Mouse (Mus musculus): ENCODE data around the gene Mamdc4. TPM values are rescaled to one million over a fixed set of nuclear protein-coding genes. Genes with fewer than 3 reads are reported as not detected.

Mamdc4 gene
- polyA plus RNA-seq, 1 experiment: 1.3 TPM

GRCm38 (mm10) chr2:25534178-25534865 is 40.3 kb downstream of the Mamdc4 start:
- no peak for TF ChIP-seq CTCF (IDR thresholded peaks at IDR 0.05; ENCODE audit: low read depth, low read length)
- TF ChIP-seq POLR2A (IDR thresholded peaks at IDR 0.05; ENCODE audit: borderline replicate concordance, low read depth, low read length): no peak
- peak overlapping the region; percentile 81 for H3K27ac ChIP-seq (ENCODE audit: insufficient read depth, low read depth, low read length)
- peaks cover 28% of the 10 kb centered on the region for H3K4me1 ChIP-seq (ENCODE audit: control insufficient read depth, insufficient read depth, low read length)
- no peak overlapping the region for H3K4me3 ChIP-seq (ENCODE audit: insufficient read depth, low read length)

- no peak for TF ChIP-seq POLR2A (IDR thresholded peaks at IDR 0.05; ENCODE audit: borderline replicate concordance, low read depth, low read length)
- no peak for TF ChIP-seq CTCF (IDR thresholded peaks at IDR 0.05; ENCODE audit: low read depth, low read length)
- peaks cover 27% of the 10 kb centered on the region for H3K4me1 ChIP-seq (ENCODE audit: control insufficient read depth, insufficient read depth, low read length)
- H3K27ac ChIP-seq (ENCODE audit: insufficient read depth, low read depth, low read length): peak overlapping the region; percentile 74
- no peak overlapping the region for H3K4me3 ChIP-seq (ENCODE audit: insufficient read depth, low read length)
These were observed 40.9 kb downstream of the Mamdc4 start for GRCm38 (mm10) chr2:25533707-25534106.

- H3K4me3 ChIP-seq (ENCODE audit: insufficient read depth, low read length): no peak overlapping the region
- no peaks in the 10 kb centered on the region for H3K4me1 ChIP-seq (ENCODE audit: control insufficient read depth, insufficient read depth, low read length)
- TF ChIP-seq CTCF (IDR thresholded peaks at IDR 0.05; ENCODE audit: low read depth, low read length) (no peak), POLR2A (IDR thresholded peaks at IDR 0.05; ENCODE audit: borderline replicate concordance, low read depth, low read length) (no peak)
- H3K27ac ChIP-seq (ENCODE audit: insufficient read depth, low read depth, low read length): no peak overlapping the region
These were observed 47.9 kb downstream of the Mamdc4 start for GRCm38 (mm10) chr2:25526510-25527302.

Other genes starting within 250 kb of the Mamdc4 start
- 36.1 and 43.5 TPM in 2 replicates for gene Man1b1, start 242.5 kb downstream of the Mamdc4 start, polyA plus RNA-seq (2012; ENCODE audit: insufficient read depth, insufficient read length, missing spikeins)
- 93.4 and 99.0 TPM in 2 replicates for gene Dpp7, start 218.5 kb downstream of the Mamdc4 start, polyA plus RNA-seq (2012; ENCODE audit: insufficient read depth, insufficient read length, missing spikeins)
- gene Uap1l1, start 209.2 kb downstream of the Mamdc4 start, polyA plus RNA-seq (2012; ENCODE audit: insufficient read depth, insufficient read length, missing spikeins): 175 and 203 TPM in 2 replicates
- gene Sapcd2, start 202.5 kb downstream of the Mamdc4 start, polyA plus RNA-seq (2012; ENCODE audit: insufficient read depth, insufficient read length, missing spikeins): 7.2 and 8.0 TPM in 2 replicates
- not detected in 2 replicates for gene Entpd2, start 179.0 kb downstream of the Mamdc4 start, polyA plus RNA-seq (2012; ENCODE audit: insufficient read depth, insufficient read length, missing spikeins)
- 5.0 and 6.6 TPM in 2 replicates for gene Npdc1, start 175.5 kb downstream of the Mamdc4 start, polyA plus RNA-seq (2012; ENCODE audit: insufficient read depth, insufficient read length, missing spikeins)
- 9.5 and 9.6 TPM in 2 replicates for gene Fut7, start 151.6 kb downstream of the Mamdc4 start, polyA plus RNA-seq (2012; ENCODE audit: insufficient read depth, insufficient read length, missing spikeins)
- 14.9 and 16.4 TPM in 2 replicates for gene Abca2, start 146.1 kb downstream of the Mamdc4 start, polyA plus RNA-seq (2012; ENCODE audit: insufficient read depth, insufficient read length, missing spikeins)
- gene Clic3, start 118.0 kb downstream of the Mamdc4 start, polyA plus RNA-seq (2012; ENCODE audit: insufficient read depth, insufficient read length, missing spikeins): not detected in 2 replicates
- gene Paxx, start 113.8 kb downstream of the Mamdc4 start, polyA plus RNA-seq (2012; ENCODE audit: insufficient read depth, insufficient read length, missing spikeins): 22.4 and 26.2 TPM in 2 replicates
- not detected in 2 replicates for gene Ptgds, start 104.8 kb downstream of the Mamdc4 start, polyA plus RNA-seq (2012; ENCODE audit: insufficient read depth, insufficient read length, missing spikeins)
- not detected in 2 replicates for gene Lcn12, start 80.9 kb downstream of the Mamdc4 start, polyA plus RNA-seq (2012; ENCODE audit: insufficient read depth, insufficient read length, missing spikeins)
- 35.0 and 35.4 TPM in 2 replicates for gene Fbxw5, start 74.1 kb downstream of the Mamdc4 start, polyA plus RNA-seq (2012; ENCODE audit: insufficient read depth, insufficient read length, missing spikeins)
- gene C8g, start 73.1 kb downstream of the Mamdc4 start, polyA plus RNA-seq (2012; ENCODE audit: insufficient read depth, insufficient read length, missing spikeins): 1.8 TPM in 1 of 2 replicates, not detected in the other
- gene Traf2, start 27.9 kb downstream of the Mamdc4 start, polyA plus RNA-seq (2012; ENCODE audit: insufficient read depth, insufficient read length, missing spikeins): 14.8 and 15.5 TPM in 2 replicates
- gene Edf1, start 17.0 kb downstream of the Mamdc4 start, polyA plus RNA-seq (2012; ENCODE audit: insufficient read depth, insufficient read length, missing spikeins): 142 and 160 TPM in 2 replicates
- gene Phpt1, start 379 bp upstream of the Mamdc4 start, polyA plus RNA-seq (2012; ENCODE audit: insufficient read depth, insufficient read length, missing spikeins): 20.0 and 23.0 TPM in 2 replicates
- 0.11 and 0.21 TPM in 2 replicates for gene Ajm1, start 6.9 kb upstream of the Mamdc4 start, polyA plus RNA-seq (2012; ENCODE audit: insufficient read depth, insufficient read length, missing spikeins)
- gene Rabl6, start 33.7 kb upstream of the Mamdc4 start, polyA plus RNA-seq (2012; ENCODE audit: insufficient read depth, insufficient read length, missing spikeins): 76.0 and 76.9 TPM in 2 replicates
- not detected in 2 replicates for gene Ccdc183, start 42.8 kb upstream of the Mamdc4 start, polyA plus RNA-seq (2012; ENCODE audit: insufficient read depth, insufficient read length, missing spikeins)
- 51.6 and 54.3 TPM in 2 replicates for gene Tmem141, start 47.2 kb upstream of the Mamdc4 start, polyA plus RNA-seq (2012; ENCODE audit: insufficient read depth, insufficient read length, missing spikeins)
- gene Fcna, start 53.2 kb upstream of the Mamdc4 start, polyA plus RNA-seq (2012; ENCODE audit: insufficient read depth, insufficient read length, missing spikeins): 18.6 and 21.5 TPM in 2 replicates
- not detected in 2 replicates for gene Lcn8, start 78.3 kb upstream of the Mamdc4 start, polyA plus RNA-seq (2012; ENCODE audit: insufficient read depth, insufficient read length, missing spikeins)
- gene Lcn5, start 83.1 kb upstream of the Mamdc4 start, polyA plus RNA-seq (2012; ENCODE audit: insufficient read depth, insufficient read length, missing spikeins): not detected in 2 replicates
- gene Lcn6, start 101.9 kb upstream of the Mamdc4 start, polyA plus RNA-seq (2012; ENCODE audit: insufficient read depth, insufficient read length, missing spikeins): not detected in 2 replicates
- gene Lcn10, start 107.9 kb upstream of the Mamdc4 start, polyA plus RNA-seq (2012; ENCODE audit: insufficient read depth, insufficient read length, missing spikeins): not detected in 2 replicates
- not detected in 2 replicates for gene Obp2a, start 125.2 kb upstream of the Mamdc4 start, polyA plus RNA-seq (2012; ENCODE audit: insufficient read depth, insufficient read length, missing spikeins)
- gene Bmyc, start 131.9 kb upstream of the Mamdc4 start, polyA plus RNA-seq (2012; ENCODE audit: insufficient read depth, insufficient read length, missing spikeins): 29.8 and 34.7 TPM in 2 replicates
- not detected in 2 replicates for gene Obp2b, start 162.2 kb upstream of the Mamdc4 start, polyA plus RNA-seq (2012; ENCODE audit: insufficient read depth, insufficient read length, missing spikeins)
- not detected in 2 replicates for gene Lcn3, start 190.7 kb upstream of the Mamdc4 start, polyA plus RNA-seq (2012; ENCODE audit: insufficient read depth, insufficient read length, missing spikeins)
- gene Lcn11, start 202.2 kb upstream of the Mamdc4 start, polyA plus RNA-seq (2012; ENCODE audit: insufficient read depth, insufficient read length, missing spikeins): not detected in 2 replicates
- gene Gm13539, start 207.4 kb upstream of the Mamdc4 start, polyA plus RNA-seq (2012; ENCODE audit: insufficient read depth, insufficient read length, missing spikeins): not detected in 2 replicates
- not detected in 2 replicates for gene Glt6d1, start 241.0 kb upstream of the Mamdc4 start, polyA plus RNA-seq (2012; ENCODE audit: insufficient read depth, insufficient read length, missing spikeins)
- not detected in 2 replicates for gene Lcn9, start 248.3 kb upstream of the Mamdc4 start, polyA plus RNA-seq (2012; ENCODE audit: insufficient read depth, insufficient read length, missing spikeins)

Data from bone marrow macrophage, adult 2 months (primary cell).